Mouse (Mus musculus) forebrain, embryonic 11.5 days (tissue): ENCODE measurements at regions not wholly inside any gene's neighbourhood (a gene's known extent, or its start where the extent isn't known, plus 50 kb on each side); places are given as distances from the start of the nearest gene placed in this dataset.

ENCODE experiments used
- ATAC-seq: fragments of 200-750 bp; cut with Nextera tagmentation; replicated peaks from 2 replicates; pipeline ENCODE4 v1.8.0; 2017; ENCODE audit warnings: moderate TSS enrichment; ENCODE audit not compliant: low FRiP score
- DNase-seq: peaks from one replicate; pipeline ENCODE4 v3.0.0-alpha.2; 2017; ENCODE audit warnings: low spot score
- H3K27ac ChIP-seq: fragments of 300-500 bp; sonication (generic); 2 replicates; pipeline ENCODE4 v1.5.1; 2014; ENCODE audit warnings: low read depth, low read length
- H3K27me3 ChIP-seq: fragments of 300-500 bp; sonication (generic); 2 replicates; pipeline ENCODE4 v1.6.1; 2014; ENCODE audit warnings: mild to moderate bottlenecking, low read length, mixed read lengths; ENCODE audit not compliant: control insufficient read depth, insufficient read depth
- H3K36me3 ChIP-seq: fragments of 300-500 bp; sonication (generic); 2 replicates; pipeline ENCODE4 v1.6.1; 2014; ENCODE audit warnings: mild to moderate bottlenecking, low read length, moderate library complexity, mixed read lengths; ENCODE audit not compliant: control insufficient read depth, insufficient read depth
- H3K4me1 ChIP-seq: fragments of 300-500 bp; sonication (generic); replicated peaks from 2 replicates; pipeline ENCODE4 v1.6.1; 2014; ENCODE audit warnings: low read length, mixed read lengths; ENCODE audit not compliant: control insufficient read depth, insufficient read depth
- H3K4me2 ChIP-seq: fragments of 300-500 bp; sonication (generic); 2 replicates; pipeline ENCODE4 v1.6.1; 2014; ENCODE audit warnings: low read depth, mild to moderate bottlenecking, low read length, moderate library complexity, mixed read lengths; ENCODE audit not compliant: severe bottlenecking
- H3K4me3 ChIP-seq: fragments of 300-500 bp; sonication (generic); 2 replicates; pipeline ENCODE4 v1.5.1; 2014; ENCODE audit warnings: low read depth, low read length
- H3K9ac ChIP-seq: fragments of 300-500 bp; sonication (generic); 2 replicates; pipeline ENCODE4 v1.6.1; 2014; ENCODE audit warnings: low read length
- H3K9me3 ChIP-seq: fragments of 300-500 bp; sonication (generic); 2 replicates; pipeline ENCODE4 v1.6.1; 2016; ENCODE audit warnings: low read length, mixed read lengths; ENCODE audit not compliant: control insufficient read depth
- WGBS: fragments of 180-500 bp; shearing (Covaris S2); extraction: QIAGEN DNeasy Blood & Tissue Kit; methylation state at CpG from one replicate; pipeline ENCODE4 v1.1.7; 2014; 5-methylcytosine and 5-hydroxymethylcytosine counted together

- 48% methylated on average over 4 of the region's 4 CpGs for WGBS
- Histone ChIP-seq H3K4me1 (no peaks in the 10 kb centered on the region), H3K4me2 (no peak overlapping the region), H3K27ac (no peak overlapping the region), H3K9ac (no peak overlapping the region), H3K4me3 (no peak overlapping the region), H3K36me3 (no peaks in the 10 kb centered on the region), H3K9me3 (no peaks in the 10 kb centered on the region), H3K27me3 (no peaks in the 10 kb centered on the region)
- DNase-seq, result no peak
- ATAC-seq, result no peak
Measured at GRCm38 (mm10) chr11:56238745-56239144, 197.9 kb upstream of the Nmur2 start.

- H3K27me3 ChIP-seq, result no peaks in the 10 kb centered on the region
Measured at GRCm38 (mm10) chr11:56224999-56225398, 184.2 kb upstream of the Nmur2 start.

GRCm38 (mm10) chr11:56215706-56216105, 174.9 kb upstream of the Nmur2 start:
- 85% methylated on average over 2 of the region's 2 CpGs for WGBS

More at GRCm38 (mm10) chr11:56224999-56225398, 184.2 kb upstream of the Nmur2 start:
- DNase-seq (no peak), ATAC-seq (no peak)
- Histone ChIP-seq H3K4me2 (no peak overlapping the region), H3K36me3 (no peaks in the 10 kb centered on the region), H3K9me3 (no peaks in the 10 kb centered on the region), H3K27ac (no peak overlapping the region), H3K4me1 (no peaks in the 10 kb centered on the region), H3K4me3 (no peak overlapping the region), H3K9ac (no peak overlapping the region)
- WGBS, result 90% methylated on average over 2 of the region's 2 CpGs

GRCm38 (mm10) chr11:56201844-56202243, 161.0 kb upstream of the Nmur2 start:
- Histone ChIP-seq H3K9me3 (no peaks in the 10 kb centered on the region), H3K27ac (no peak overlapping the region), H3K27me3 (no peaks in the 10 kb centered on the region), H3K4me2 (no peak overlapping the region), H3K4me1 (no peaks in the 10 kb centered on the region), H3K36me3 (no peaks in the 10 kb centered on the region), H3K4me3 (no peak overlapping the region), H3K9ac (no peak overlapping the region)
- no peak for DNase-seq
- no peak for ATAC-seq
- 96% methylated on average over 3 of the region's 3 CpGs for WGBS

More at GRCm38 (mm10) chr11:56215706-56216105, 174.9 kb upstream of the Nmur2 start:
- H3K27me3 ChIP-seq, result no peaks in the 10 kb centered on the region
- H3K9ac ChIP-seq, result no peak overlapping the region
- no peak for ATAC-seq
- no peaks in the 10 kb centered on the region for H3K4me1 ChIP-seq
- H3K4me3 ChIP-seq, result no peak overlapping the region
- DNase-seq, result no peak
- H3K27ac ChIP-seq, result no peak overlapping the region
- no peak overlapping the region for H3K4me2 ChIP-seq
- no peaks in the 10 kb centered on the region for H3K9me3 ChIP-seq
- H3K36me3 ChIP-seq, result no peaks in the 10 kb centered on the region

GRCm38 (mm10) chr11:56195316-56195715, 154.5 kb upstream of the Nmur2 start:
- no peak overlapping the region for H3K9ac ChIP-seq
- no peak overlapping the region for H3K4me3 ChIP-seq
- no peak overlapping the region for H3K27ac ChIP-seq
- WGBS, result 74% methylated on average over 3 of the region's 3 CpGs
- no peaks in the 10 kb centered on the region for H3K9me3 ChIP-seq
- DNase-seq, result no peak
- no peaks in the 10 kb centered on the region for H3K36me3 ChIP-seq
- no peaks in the 10 kb centered on the region for H3K4me1 ChIP-seq
- no peak for ATAC-seq
- H3K4me2 ChIP-seq, result no peak overlapping the region
- H3K27me3 ChIP-seq, result no peaks in the 10 kb centered on the region

- Histone ChIP-seq H3K4me3 (no peak overlapping the region), H3K4me1 (no peaks in the 10 kb centered on the region), H3K27me3 (no peaks in the 10 kb centered on the region), H3K9ac (no peak overlapping the region), H3K27ac (no peak overlapping the region), H3K36me3 (no peaks in the 10 kb centered on the region), H3K9me3 (no peaks in the 10 kb centered on the region), H3K4me2 (no peak overlapping the region)
- DNase-seq (no peak), ATAC-seq (no peak)
- 51% methylated on average over 2 of the region's 2 CpGs for WGBS
Measured at GRCm38 (mm10) chr11:56193426-56193825, 152.6 kb upstream of the Nmur2 start.

- Histone ChIP-seq H3K9ac (no peak overlapping the region), H3K9me3 (no peaks in the 10 kb centered on the region), H3K27ac (no peak overlapping the region), H3K27me3 (no peaks in the 10 kb centered on the region), H3K36me3 (no peaks in the 10 kb centered on the region), H3K4me3 (no peak overlapping the region), H3K4me2 (no peak overlapping the region), H3K4me1 (no peaks in the 10 kb centered on the region)
- no peak for DNase-seq
- WGBS, result 90% methylated on average over 1 of the region's 1 CpGs
- no peak for ATAC-seq
Measured at GRCm38 (mm10) chr11:56173895-56174294, 133.1 kb upstream of the Nmur2 start.

GRCm38 (mm10) chr11:56173246-56173645, 132.4 kb upstream of the Nmur2 start:
- no peaks in the 10 kb centered on the region for H3K27me3 ChIP-seq
- no peak overlapping the region for H3K4me2 ChIP-seq
- H3K36me3 ChIP-seq, result no peaks in the 10 kb centered on the region
- no peak overlapping the region for H3K4me3 ChIP-seq
- DNase-seq (no peak), ATAC-seq (no peak)
- no peak overlapping the region for H3K9ac ChIP-seq
- WGBS, result 92% methylated on average over 3 of the region's 3 CpGs
- no peaks in the 10 kb centered on the region for H3K9me3 ChIP-seq
- H3K4me1 ChIP-seq, result no peaks in the 10 kb centered on the region
- no peak overlapping the region for H3K27ac ChIP-seq

GRCm38 (mm10) chr11:56169576-56169975, 128.8 kb upstream of the Nmur2 start:
- 86% methylated on average over 9 of the region's 9 CpGs for WGBS
- H3K9me3 ChIP-seq, result no peaks in the 10 kb centered on the region
- H3K9ac ChIP-seq, result no peak overlapping the region
- H3K4me2 ChIP-seq, result no peak overlapping the region
- ATAC-seq, result no peak
- H3K4me1 ChIP-seq, result no peaks in the 10 kb centered on the region
- no peak for DNase-seq
- H3K27me3 ChIP-seq, result no peaks in the 10 kb centered on the region
- no peak overlapping the region for H3K27ac ChIP-seq
- no peak overlapping the region for H3K4me3 ChIP-seq
- H3K36me3 ChIP-seq, result no peaks in the 10 kb centered on the region
